Mouse (Mus musculus) embryonic facial prominence, embryonic 14.5 days (tissue): ENCODE data around the gene Wtap. TPM values are rescaled to one million over a fixed set of nuclear protein-coding genes. Genes with fewer than 3 reads are reported as not detected.
"Not testable (repeated sequence)": the region's sequence is repeated elsewhere in the genome, so short reads cannot be mapped to it uniquely, and the experiment has no call there.

Experiments used
- ATAC-seq: fragments of 200-750 bp; cut with Nextera tagmentation; 2 replicates; pipeline ENCODE4 v1.8.0; 2017; ENCODE audit warnings: low read depth, moderate number of reproducible peaks, moderate TSS enrichment
- DNase-seq: peaks from one replicate; pipeline ENCODE4 v3.0.0-alpha.2; 2015; ENCODE audit warnings: low spot score
- H3K27ac ChIP-seq: fragments of 300-500 bp; sonication (generic); replicated peaks from 2 replicates; pipeline ENCODE4 v1.5.1; 2014; ENCODE audit warnings: low read depth, mild to moderate bottlenecking, low read length, moderate library complexity
- H3K27me3 ChIP-seq: fragments of 300-500 bp; sonication (generic); replicated peaks from 2 replicates; pipeline ENCODE4 v1.6.1; 2014; ENCODE audit warnings: low read length; ENCODE audit not compliant: control insufficient read depth, insufficient read depth
- H3K36me3 ChIP-seq: fragments of 300-500 bp; sonication (generic); 2 replicates; pipeline ENCODE4 v1.6.1; 2014; ENCODE audit warnings: low read length, mixed read lengths; ENCODE audit not compliant: control insufficient read depth, insufficient read depth
- H3K4me1 ChIP-seq: fragments of 300-500 bp; sonication (generic); 2 replicates; pipeline ENCODE4 v1.6.1; 2014; ENCODE audit warnings: antibody characterized with exemption, low read length; ENCODE audit not compliant: control insufficient read depth, insufficient read depth
- H3K4me2 ChIP-seq: fragments of 300-500 bp; sonication (generic); 2 replicates; pipeline ENCODE4 v1.6.1; 2014; ENCODE audit warnings: low read depth, mild to moderate bottlenecking, low read length, moderate library complexity, mixed read lengths
- H3K4me3 ChIP-seq: fragments of 300-500 bp; sonication (generic); 2 replicates; pipeline ENCODE4 v1.5.1; 2014; ENCODE audit warnings: low read depth, mild to moderate bottlenecking, low read length
- H3K9ac ChIP-seq: fragments of 300-500 bp; sonication (generic); 2 replicates; pipeline ENCODE4 v1.6.1; 2014; ENCODE audit warnings: low read depth, mild to moderate bottlenecking, low read length, moderate library complexity, mixed read lengths
- H3K9me3 ChIP-seq: fragments of 300-500 bp; sonication (generic); 2 replicates; pipeline ENCODE4 v1.6.1; 2016; ENCODE audit warnings: low read length; ENCODE audit not compliant: control insufficient read depth
- WGBS: fragments of 180-500 bp; shearing (Covaris S2); extraction: QIAGEN DNeasy Blood & Tissue Kit; methylation state at CpG from one replicate; pipeline ENCODE4 v1.1.7; 2014; 5-methylcytosine and 5-hydroxymethylcytosine counted together
- polyA plus RNA-seq: library from polyadenylated mRNA; unstranded; fragments of >200 nt; fragmentation: Nextera tagmentation; extraction: Ambion mirVana; gene quantifications from 2 replicates; pipeline ENCODE4 v1.2.1, GENCODE M21; 2014

Wtap gene
- polyA plus RNA-seq, 1 experiment from 2014 or later: 118 TPM

GRCm38 (mm10) chr17:12935719-12936118 is 58.2 kb downstream of the Wtap start:
- WGBS: 58% methylated on average over 4 of the region's 4 CpGs
- no peak overlapping the region for H3K27ac ChIP-seq

GRCm38 (mm10) chr17:12931576-12931975 is 62.4 kb downstream of the Wtap start:
- ATAC-seq, H3K9ac ChIP-seq, H3K27ac ChIP-seq, H3K27me3 ChIP-seq, H3K9me3 ChIP-seq, DNase-seq, H3K4me3 ChIP-seq, H3K4me2 ChIP-seq, H3K4me1 ChIP-seq, H3K36me3 ChIP-seq: not testable (repeated sequence)
- 86% methylated on average over 5 of the region's 5 CpGs for WGBS

More at GRCm38 (mm10) chr17:12935719-12936118, 58.2 kb downstream of the Wtap start:
- Histone ChIP-seq H3K36me3 (no peaks in the 10 kb centered on the region), H3K4me1 (no peaks in the 10 kb centered on the region), H3K27me3 (no peaks in the 10 kb centered on the region), H3K4me2 (no peak overlapping the region), H3K9ac (no peak overlapping the region), H3K4me3 (no peak overlapping the region), H3K9me3 (no peaks in the 10 kb centered on the region)
- DNase-seq (no peak), ATAC-seq (no peak)

- H3K4me1 ChIP-seq: no peaks in the 10 kb centered on the region
Measured at GRCm38 (mm10) chr17:12925703-12926180, 68.2 kb downstream of the Wtap start.

GRCm38 (mm10) chr17:12925001-12925400 is 69.0 kb downstream of the Wtap start:
- Histone ChIP-seq H3K9ac (no peak overlapping the region), H3K9me3 (no peaks in the 10 kb centered on the region), H3K36me3 (peaks cover 68% of the 10 kb centered on the region), H3K27me3 (no peaks in the 10 kb centered on the region), H3K27ac (no peak overlapping the region), H3K4me1 (no peaks in the 10 kb centered on the region), H3K4me3 (no peak overlapping the region), H3K4me2 (no peak overlapping the region)
- DNase-seq: no peak
- ATAC-seq: no peak
- 91% methylated on average over 3 of the region's 3 CpGs for WGBS

More at GRCm38 (mm10) chr17:12925703-12926180, 68.2 kb downstream of the Wtap start:
- ATAC-seq (no peak), DNase-seq (no peak)
- H3K27ac ChIP-seq: no peak overlapping the region
- H3K4me2 ChIP-seq: no peak overlapping the region
- no peak overlapping the region for H3K4me3 ChIP-seq
- no peaks in the 10 kb centered on the region for H3K27me3 ChIP-seq
- no peaks in the 10 kb centered on the region for H3K9me3 ChIP-seq
- H3K36me3 ChIP-seq: peaks cover 61% of the 10 kb centered on the region
- WGBS: 89% methylated on average over 8 of the region's 8 CpGs
- H3K9ac ChIP-seq: no peak overlapping the region

GRCm38 (mm10) chr17:12921073-12921472 is 72.9 kb downstream of the Wtap start:
- no peaks in the 10 kb centered on the region for H3K27me3 ChIP-seq
- H3K27ac ChIP-seq: no peak overlapping the region
- H3K9me3 ChIP-seq: no peaks in the 10 kb centered on the region
- 92% methylated on average over 1 of the region's 1 CpGs for WGBS
- no peak overlapping the region for H3K4me2 ChIP-seq
- peaks cover 3% of the 10 kb centered on the region; the same call in 1 of the 2 replicates for H3K4me1 ChIP-seq
- no peak overlapping the region for H3K4me3 ChIP-seq
- H3K9ac ChIP-seq: no peak overlapping the region
- no peak for ATAC-seq
- peaks cover 79% of the 10 kb centered on the region for H3K36me3 ChIP-seq
- DNase-seq: no peak

Other genes with a start within 250 kb of the Wtap start
- gene Igf2r, start 224.5 kb downstream of the Wtap start, polyA plus RNA-seq: 66.0 and 67.5 TPM in 2 replicates
- 0.99 and 2.1 TPM in 2 replicates for gene Mas1, start 126.0 kb downstream of the Wtap start, polyA plus RNA-seq
- 0.10 and 0.14 TPM in 2 replicates for gene Mrgprh, start 118.1 kb downstream of the Wtap start, polyA plus RNA-seq
- 1.9 and 2.8 TPM in 2 replicates for gene Pnldc1, start 83.9 kb downstream of the Wtap start, polyA plus RNA-seq
- gene Tcp1, start 78.5 kb downstream of the Wtap start, polyA plus RNA-seq: 408 and 423 TPM in 2 replicates
- gene Mrpl18, start 77.8 kb downstream of the Wtap start, polyA plus RNA-seq: 118 and 123 TPM in 2 replicates
- gene Acat3, start 53.6 kb downstream of the Wtap start, polyA plus RNA-seq: 0.80 and 0.88 TPM in 2 replicates
- gene Acat2, start 33.4 kb downstream of the Wtap start, polyA plus RNA-seq: 85.8 and 98.2 TPM in 2 replicates
- gene Sod2, start 12.7 kb upstream of the Wtap start, polyA plus RNA-seq: 117 and 136 TPM in 2 replicates
- not detected in 2 replicates for gene Gpr31b, start 58.1 kb upstream of the Wtap start, polyA plus RNA-seq
- gene Tcp10b, start 66.9 kb upstream of the Wtap start, polyA plus RNA-seq: 0.39 TPM in 1 of 2 replicates, not detected in the other
- 0.08 TPM in 1 of 2 replicates, not detected in the other for gene Unc93a, start 137.6 kb upstream of the Wtap start, polyA plus RNA-seq
- gene Smok2a, start 227.0 kb upstream of the Wtap start, polyA plus RNA-seq: not detected in 2 replicates
- gene Smok2b, start 236.1 kb upstream of the Wtap start, polyA plus RNA-seq: not detected in 2 replicates